Mouse (Mus musculus) limb, embryonic 11.5 days (tissue): Measurements from ENCODE around the gene Spi1. TPM values are rescaled to one million over a fixed set of nuclear protein-coding genes. Genes with fewer than 3 reads are reported as not detected.

Source experiments
- ATAC-seq: fragments of 200-750 bp; cut with Nextera tagmentation; 2 replicates; pipeline ENCODE4 v1.8.0; 2017; ENCODE audit warnings: low read depth; ENCODE audit not compliant: insufficient number of reproducible peaks, low FRiP score, low TSS enrichment
- DNase-seq: peaks from one replicate; pipeline ENCODE4 v3.0.0-alpha.2; 2015; ENCODE audit warnings: low spot score
- H3K27ac ChIP-seq: fragments of 300-500 bp; sonication (generic); replicated peaks from 2 replicates; pipeline ENCODE4 v1.5.1; 2014; ENCODE audit warnings: low read depth, mild to moderate bottlenecking, low read length
- H3K27me3 ChIP-seq: fragments of 300-500 bp; sonication (generic); 2 replicates; pipeline ENCODE4 v1.6.1; 2014; ENCODE audit warnings: mild to moderate bottlenecking, low read length, mixed read lengths; ENCODE audit not compliant: control insufficient read depth, insufficient read depth
- H3K36me3 ChIP-seq: fragments of 300-500 bp; sonication (generic); 2 replicates; pipeline ENCODE4 v1.6.1; 2014; ENCODE audit warnings: mild to moderate bottlenecking, low read length, moderate library complexity, mixed read lengths; ENCODE audit not compliant: control insufficient read depth, insufficient read depth
- H3K4me1 ChIP-seq: fragments of 300-500 bp; sonication (generic); 2 replicates; pipeline ENCODE4 v1.6.1; 2014; ENCODE audit warnings: low read length, mixed read lengths; ENCODE audit not compliant: control insufficient read depth, insufficient read depth
- H3K4me2 ChIP-seq: fragments of 300-500 bp; sonication (generic); 2 replicates; pipeline ENCODE4 v1.6.1; 2014; ENCODE audit warnings: low read depth, mild to moderate bottlenecking, moderate library complexity; ENCODE audit not compliant: severe bottlenecking
- H3K4me3 ChIP-seq: fragments of 300-500 bp; sonication (generic); 2 replicates; pipeline ENCODE4 v1.5.1; 2014; ENCODE audit warnings: low read depth, low read length
- H3K9ac ChIP-seq: fragments of 300-500 bp; sonication (generic); 2 replicates; pipeline ENCODE4 v1.6.1; 2014; ENCODE audit warnings: mild to moderate bottlenecking, low read length
- H3K9me3 ChIP-seq: fragments of 300-500 bp; sonication (generic); 2 replicates; pipeline ENCODE4 v1.6.1; 2016; ENCODE audit warnings: low read length; ENCODE audit not compliant: control insufficient read depth
- WGBS: fragments of 180-500 bp; shearing (Covaris S2); extraction: QIAGEN DNeasy Blood & Tissue Kit; methylation state at CpG from one replicate; pipeline ENCODE4 v1.1.7; 2014; 5-methylcytosine and 5-hydroxymethylcytosine counted together
- polyA plus RNA-seq: library from polyadenylated mRNA; unstranded; fragments of >200 nt; fragmentation: Nextera tagmentation; extraction: Ambion mirVana; gene quantifications from 2 replicates; pipeline ENCODE4 v1.2.1, GENCODE M21; 2014

Spi1 gene
- polyA plus RNA-seq, 1 experiment from 2014 or later = 1.9 TPM

GRCm38 (mm10) chr2:91113334-91113733, 31.1 kb downstream of the Spi1 start:
- no peak overlapping the region for H3K4me3 ChIP-seq
- no peaks in the 10 kb centered on the region for H3K9me3 ChIP-seq
- no peaks in the 10 kb centered on the region for H3K27me3 ChIP-seq
- DNase-seq (no peak), ATAC-seq (no peak)
- no peak overlapping the region for H3K9ac ChIP-seq
- no peak overlapping the region for H3K4me2 ChIP-seq
- 79% methylated on average over 10 of the region's 10 CpGs for WGBS
- no peak overlapping the region for H3K27ac ChIP-seq
- no peaks in the 10 kb centered on the region for H3K36me3 ChIP-seq
- no peaks in the 10 kb centered on the region for H3K4me1 ChIP-seq

GRCm38 (mm10) chr2:91113852-91114251, 31.7 kb downstream of the Spi1 start:
- H3K9ac ChIP-seq = no peak overlapping the region
- ATAC-seq = no peak
- H3K27ac ChIP-seq = no peak overlapping the region

GRCm38 (mm10) chr2:91114781-91115577, 32.8 kb downstream of the Spi1 start:
- H3K9ac ChIP-seq = peak overlapping the region; percentile 61
- 12% methylated on average over 32 of the region's 42 CpGs for WGBS
- H3K27me3 ChIP-seq = no peaks in the 10 kb centered on the region
- H3K4me3 ChIP-seq = peak overlapping the region; percentile 36
- H3K4me2 ChIP-seq = peak overlapping the region; percentile 83
- no peak overlapping the region for H3K27ac ChIP-seq
- peak; percentile 63 for ATAC-seq
- H3K36me3 ChIP-seq = no peaks in the 10 kb centered on the region
- no peaks in the 10 kb centered on the region for H3K9me3 ChIP-seq
- peak; percentile 99 for DNase-seq
- H3K4me1 ChIP-seq = no peaks in the 10 kb centered on the region

More at GRCm38 (mm10) chr2:91113852-91114251, 31.7 kb downstream of the Spi1 start:
- no peaks in the 10 kb centered on the region for H3K36me3 ChIP-seq
- H3K4me1 ChIP-seq = no peaks in the 10 kb centered on the region
- DNase-seq = no peak
- no peak overlapping the region for H3K4me3 ChIP-seq
- no peaks in the 10 kb centered on the region for H3K9me3 ChIP-seq
- H3K27me3 ChIP-seq = no peaks in the 10 kb centered on the region
- 80% methylated on average over 6 of the region's 6 CpGs for WGBS
- no peak overlapping the region for H3K4me2 ChIP-seq

- peak overlapping the region; percentile 83 for H3K4me2 ChIP-seq
- no peaks in the 10 kb centered on the region for H3K36me3 ChIP-seq
- H3K4me1 ChIP-seq = no peaks in the 10 kb centered on the region
- 38% methylated on average over 12 of the region's 12 CpGs for WGBS
- H3K27me3 ChIP-seq = no peaks in the 10 kb centered on the region
- H3K4me3 ChIP-seq = peak overlapping the region; percentile 36
- no peak for ATAC-seq
- DNase-seq = peak; percentile 24
- peak overlapping the region; percentile 61 for H3K9ac ChIP-seq
- no peak overlapping the region for H3K27ac ChIP-seq
- no peaks in the 10 kb centered on the region for H3K9me3 ChIP-seq
Observed at GRCm38 (mm10) chr2:91115578-91115970, 33.4 kb downstream of the Spi1 start.

GRCm38 (mm10) chr2:91116842-91117241, 34.7 kb downstream of the Spi1 start:
- Histone ChIP-seq H3K36me3 (no peaks in the 10 kb centered on the region), H3K27ac (no peak overlapping the region)
- 81% methylated on average over 5 of the region's 5 CpGs for WGBS

GRCm38 (mm10) chr2:91117585-91118275, 35.5 kb downstream of the Spi1 start, which contains the start of gene Mybpc3:
Mybpc3 (plus strand) TSS chr2:91118144.
- Histone ChIP-seq H3K4me3 (no peak within 1 kb of the TSS), H3K36me3 (no peaks in the 10 kb centered on the region), H3K4me1 (no peaks in the 10 kb centered on the region), H3K9me3 (no peaks in the 10 kb centered on the region), H3K27me3 (no peaks in the 10 kb centered on the region; the same call in 1 of the 2 replicates), H3K9ac (no peak within 1 kb of the TSS), H3K4me2 (no peak within 1 kb of the TSS), H3K27ac (no peak within 1 kb of the TSS)
- WGBS = 84% methylated on average over 11 of the region's 11 CpGs
- no peak for DNase-seq
- ATAC-seq = no peak

More at GRCm38 (mm10) chr2:91116842-91117241, 34.7 kb downstream of the Spi1 start:
- no peaks in the 10 kb centered on the region for H3K27me3 ChIP-seq
- H3K4me1 ChIP-seq = no peaks in the 10 kb centered on the region
- no peak for DNase-seq
- no peaks in the 10 kb centered on the region for H3K9me3 ChIP-seq
- no peak overlapping the region for H3K4me3 ChIP-seq
- H3K4me2 ChIP-seq = no peak overlapping the region
- no peak overlapping the region for H3K9ac ChIP-seq
- ATAC-seq = no peak

GRCm38 (mm10) chr2:91118647-91119046, 36.5 kb downstream of the Spi1 start:
- no peak overlapping the region for H3K9ac ChIP-seq
- no peaks in the 10 kb centered on the region for H3K36me3 ChIP-seq
- 50% methylated on average over 1 of the region's 1 CpGs for WGBS
- no peak for ATAC-seq
- H3K27ac ChIP-seq = no peak overlapping the region
- no peaks in the 10 kb centered on the region; the same call in 1 of the 2 replicates for H3K27me3 ChIP-seq
- no peaks in the 10 kb centered on the region for H3K9me3 ChIP-seq
- H3K4me2 ChIP-seq = no peak overlapping the region
- no peaks in the 10 kb centered on the region for H3K4me1 ChIP-seq
- no peak overlapping the region for H3K4me3 ChIP-seq
- no peak for DNase-seq

GRCm38 (mm10) chr2:91119061-91119460, 36.9 kb downstream of the Spi1 start:
- H3K27me3 ChIP-seq = no peaks in the 10 kb centered on the region; the same call in 1 of the 2 replicates
- H3K4me3 ChIP-seq = no peak overlapping the region
- no peak overlapping the region for H3K4me2 ChIP-seq
- H3K9me3 ChIP-seq = no peaks in the 10 kb centered on the region
- ATAC-seq = no peak
- H3K9ac ChIP-seq = no peak overlapping the region
- H3K36me3 ChIP-seq = no peaks in the 10 kb centered on the region
- H3K4me1 ChIP-seq = no peaks in the 10 kb centered on the region
- 88% methylated on average over 19 of the region's 19 CpGs for WGBS
- H3K27ac ChIP-seq = no peak overlapping the region
- no peak for DNase-seq
